Comparison of ENCODE assay signal across 35 mouse cellular contexts in genomic region chr4:126330295-126330694, GRCm38 (mm10). TPM values are rescaled to one million over a fixed set of nuclear protein-coding genes. Genes with fewer than 3 reads are reported as not detected.
"Had no signal": no experiment of that assay in that cellular context is flagged by ENCODE, and none has a peak within 500 bp of the region (broad histone marks: within the 10 kb centered on the region; RNA-seq: fewer than 3 reads in every experiment).

No protein-coding gene starts in this region.

- DNase-seq: heart, adult 2 months; heart, postnatal 10 days; heart, postnatal 14 days; heart, postnatal 36 days; kidney, adult 11 months; kidney, adult 18-20 months; kidney, adult 2 months; kidney, adult 8-10 months; kidney, adult 9 months; kidney, postnatal 10 days; kidney, postnatal 14 days; kidney, postnatal 25 days; kidney, postnatal 36 days; kidney, postnatal 4 days; layer of hippocampus, adult 9-11 months; layer of hippocampus, postnatal 36 days had no signal

- H3K4me3 ChIP-seq: heart, adult 2 months; heart, embryonic 12.5 days; heart, embryonic 13.5 days; heart, embryonic 15.5 days; hindbrain, embryonic 10.5 days; hindbrain, embryonic 12.5 days; hindbrain, embryonic 13.5 days; hindbrain, embryonic 15.5 days; intestine, embryonic 15.5 days; kidney, embryonic 15.5 days; layer of hippocampus, adult 2 months had no signal

- H3K9ac ChIP-seq: heart, embryonic 12.5 days; heart, embryonic 13.5 days; heart, embryonic 15.5 days; hindbrain, embryonic 12.5 days; hindbrain, embryonic 13.5 days; hindbrain, embryonic 14.5 days; hindbrain, embryonic 15.5 days; intestine, embryonic 15.5 days; kidney, embryonic 15.5 days had no signal

- H3K36me3 ChIP-seq: heart, embryonic 13.5 days; heart, embryonic 15.5 days; hindbrain, embryonic 10.5 days; hindbrain, embryonic 15.5 days; intestine, embryonic 15.5 days; kidney, embryonic 15.5 days had no signal

- H3K27ac ChIP-seq: heart, adult 2 months; heart, embryonic 13.5 days; heart, embryonic 15.5 days; hindbrain, embryonic 10.5 days; hindbrain, embryonic 12.5 days; hindbrain, embryonic 13.5 days; hindbrain, embryonic 14.5 days; hindbrain, embryonic 15.5 days; hindbrain, postnatal 0 days; intestine, embryonic 15.5 days; kidney, embryonic 15.5 days; kidney, postnatal 0 days; layer of hippocampus, adult 2 months had no signal

- H3K27me3 ChIP-seq: hindbrain, embryonic 15.5 days; intestine, embryonic 15.5 days had no signal

- ATAC-seq: hindbrain, embryonic 16.5 days; hindbrain, postnatal 0 days; inflammation-experienced regulatory T-cells, adult 6 months; intestine, embryonic 15.5 days; intestine, embryonic 16.5 days; intestine, postnatal 0 days had no signal

- H3K9me3 ChIP-seq: heart, embryonic 12.5 days; heart, embryonic 13.5 days; heart, embryonic 15.5 days; hindbrain, embryonic 10.5 days; hindbrain, embryonic 12.5 days; hindbrain, embryonic 13.5 days; hindbrain, embryonic 15.5 days; intestine, embryonic 15.5 days; kidney, embryonic 15.5 days had no signal

- H3K4me2 ChIP-seq: heart, embryonic 11.5 days; heart, embryonic 12.5 days; heart, embryonic 13.5 days; heart, embryonic 15.5 days; hindbrain, embryonic 12.5 days; hindbrain, embryonic 13.5 days; hindbrain, embryonic 14.5 days; hindbrain, embryonic 15.5 days; intestine, embryonic 15.5 days; kidney, embryonic 15.5 days had no signal

RNA-seq across cellular contexts. Expression of gene Tekt2, which starts 4.8 kb away (rescaled TPM):
- total RNA-seq: hematopoietic stem cell, adult 5-6 weeks had no signal
- polyA plus RNA-seq: inflammation-experienced regulatory T-cells, adult 6 months had no signal

RNA-seq across cellular contexts. Expression of gene Col8a2, which starts 43.7 kb away (rescaled TPM):
- total RNA-seq: hematopoietic stem cell, adult 5-6 weeks had no signal
- polyA plus RNA-seq: inflammation-experienced regulatory T-cells, adult 6 months had no signal
